Mouse (Mus musculus) forebrain, embryonic 11.5 days (tissue): ENCODE data around the gene Rnf128. TPM values are rescaled to one million over a fixed set of nuclear protein-coding genes. Genes with fewer than 3 reads are reported as not detected.
"Not testable (repeated sequence)": the region's sequence is repeated elsewhere in the genome, so short reads cannot be mapped to it uniquely, and the experiment has no call there.

Experiments used
- ATAC-seq: fragments of 200-750 bp; cut with Nextera tagmentation; replicated peaks from 2 replicates; pipeline ENCODE4 v1.8.0; 2017; ENCODE audit warnings: moderate TSS enrichment; ENCODE audit not compliant: low FRiP score
- DNase-seq: peaks from one replicate; pipeline ENCODE4 v3.0.0-alpha.2; 2017; ENCODE audit warnings: low spot score
- H3K27ac ChIP-seq: fragments of 300-500 bp; sonication (generic); 2 replicates; pipeline ENCODE4 v1.5.1; 2014; ENCODE audit warnings: low read depth, low read length
- H3K27me3 ChIP-seq: fragments of 300-500 bp; sonication (generic); 2 replicates; pipeline ENCODE4 v1.6.1; 2014; ENCODE audit warnings: mild to moderate bottlenecking, low read length, mixed read lengths; ENCODE audit not compliant: control insufficient read depth, insufficient read depth
- H3K36me3 ChIP-seq: fragments of 300-500 bp; sonication (generic); 2 replicates; pipeline ENCODE4 v1.6.1; 2014; ENCODE audit warnings: mild to moderate bottlenecking, low read length, moderate library complexity, mixed read lengths; ENCODE audit not compliant: control insufficient read depth, insufficient read depth
- H3K4me1 ChIP-seq: fragments of 300-500 bp; sonication (generic); replicated peaks from 2 replicates; pipeline ENCODE4 v1.6.1; 2014; ENCODE audit warnings: low read length, mixed read lengths; ENCODE audit not compliant: control insufficient read depth, insufficient read depth
- H3K4me2 ChIP-seq: fragments of 300-500 bp; sonication (generic); 2 replicates; pipeline ENCODE4 v1.6.1; 2014; ENCODE audit warnings: low read depth, mild to moderate bottlenecking, low read length, moderate library complexity, mixed read lengths; ENCODE audit not compliant: severe bottlenecking
- H3K4me3 ChIP-seq: fragments of 300-500 bp; sonication (generic); 2 replicates; pipeline ENCODE4 v1.5.1; 2014; ENCODE audit warnings: low read depth, low read length
- H3K9ac ChIP-seq: fragments of 300-500 bp; sonication (generic); 2 replicates; pipeline ENCODE4 v1.6.1; 2014; ENCODE audit warnings: low read length
- H3K9me3 ChIP-seq: fragments of 300-500 bp; sonication (generic); 2 replicates; pipeline ENCODE4 v1.6.1; 2016; ENCODE audit warnings: low read length, mixed read lengths; ENCODE audit not compliant: control insufficient read depth
- WGBS: fragments of 180-500 bp; shearing (Covaris S2); extraction: QIAGEN DNeasy Blood & Tissue Kit; methylation state at CpG from one replicate; pipeline ENCODE4 v1.1.7; 2014; 5-methylcytosine and 5-hydroxymethylcytosine counted together
- polyA plus RNA-seq: library from polyadenylated mRNA; unstranded; fragments of >200 nt; fragmentation: Nextera tagmentation; extraction: Ambion mirVana; gene quantifications from 2 replicates; pipeline ENCODE4 v1.2.1, GENCODE M21; 2014

The Rnf128 gene
- polyA plus RNA-seq, 1 experiment from 2014 or later = 2.1 TPM

- H3K9me3 ChIP-seq, H3K36me3 ChIP-seq, ATAC-seq, H3K27ac ChIP-seq, H3K4me2 ChIP-seq, H3K4me1 ChIP-seq, H3K4me3 ChIP-seq, DNase-seq, H3K27me3 ChIP-seq, H3K9ac ChIP-seq: not testable (repeated sequence)
- 77% methylated on average over 2 of the region's 2 CpGs for WGBS
These were observed 23.6 kb downstream of the Rnf128 start for GRCm38 (mm10) chrX:139586676-139587075.

GRCm38 (mm10) chrX:139596404-139596803 is 33.3 kb downstream of the Rnf128 start:
- ATAC-seq (no peak), DNase-seq (no peak)
- no peaks in the 10 kb centered on the region for H3K27me3 ChIP-seq
- no peaks in the 10 kb centered on the region for H3K9me3 ChIP-seq
- H3K9ac ChIP-seq = no peak overlapping the region
- H3K4me2 ChIP-seq = no peak overlapping the region
- H3K27ac ChIP-seq = no peak overlapping the region
- no peaks in the 10 kb centered on the region for H3K36me3 ChIP-seq
- WGBS = 85% methylated on average over 6 of the region's 6 CpGs
- H3K4me1 ChIP-seq = no peaks in the 10 kb centered on the region
- no peak overlapping the region for H3K4me3 ChIP-seq

GRCm38 (mm10) chrX:139610033-139610764 is 47.1 kb downstream of the Rnf128 start:
- DNase-seq (peak; percentile 87), ATAC-seq (peak; percentile 99)
- H3K36me3 ChIP-seq = no peaks in the 10 kb centered on the region
- peak overlapping the region; percentile 69 for H3K4me2 ChIP-seq
- 28% methylated on average over 35 of the region's 44 CpGs for WGBS
- H3K9ac ChIP-seq = peak overlapping the region; percentile 48
- peak overlapping the region; percentile 47 for H3K4me3 ChIP-seq
- no peaks in the 10 kb centered on the region for H3K4me1 ChIP-seq
- peaks cover 10% of the 10 kb centered on the region for H3K27me3 ChIP-seq
- H3K9me3 ChIP-seq = no peaks in the 10 kb centered on the region
- H3K27ac ChIP-seq = no peak overlapping the region

- Histone ChIP-seq H3K36me3 (no peaks in the 10 kb centered on the region), H3K27me3 (peaks cover 10% of the 10 kb centered on the region), H3K9me3 (no peaks in the 10 kb centered on the region), H3K4me3 (peak overlapping the region; percentile 47), H3K9ac (peak overlapping the region; percentile 48), H3K4me1 (no peaks in the 10 kb centered on the region), H3K27ac (no peak overlapping the region), H3K4me2 (peak overlapping the region; percentile 69)
- peak; percentile 83 for ATAC-seq
- WGBS = 29% methylated on average over 41 of the region's 54 CpGs
- DNase-seq = peak; percentile 50
These were observed 47.7 kb downstream of the Rnf128 start for GRCm38 (mm10) chrX:139610765-139611300.

- H3K36me3 ChIP-seq = no peaks in the 10 kb centered on the region
- no peak overlapping the region for H3K4me3 ChIP-seq
- DNase-seq (no peak), ATAC-seq (no peak)
- H3K9ac ChIP-seq = no peak overlapping the region
- no peak overlapping the region for H3K4me2 ChIP-seq
- no peaks in the 10 kb centered on the region for H3K4me1 ChIP-seq
- H3K27me3 ChIP-seq = peaks cover 10% of the 10 kb centered on the region
- 85% methylated on average over 2 of the region's 2 CpGs for WGBS
- H3K27ac ChIP-seq = no peak overlapping the region
- no peaks in the 10 kb centered on the region for H3K9me3 ChIP-seq
These were observed 51.6 kb downstream of the Rnf128 start for GRCm38 (mm10) chrX:139614761-139615160.

GRCm38 (mm10) chrX:139622071-139622470 is 59.0 kb downstream of the Rnf128 start:
- no peak for ATAC-seq
- Histone ChIP-seq H3K4me3 (no peak overlapping the region), H3K27ac (no peak overlapping the region), H3K9me3 (no peaks in the 10 kb centered on the region), H3K27me3 (no peaks in the 10 kb centered on the region), H3K36me3 (no peaks in the 10 kb centered on the region), H3K4me1 (no peaks in the 10 kb centered on the region), H3K4me2 (no peak overlapping the region), H3K9ac (no peak overlapping the region)
- no peak for DNase-seq
- 85% methylated on average over 3 of the region's 4 CpGs for WGBS

- no peak for DNase-seq
- Histone ChIP-seq H3K9ac (no peak overlapping the region), H3K27me3 (no peaks in the 10 kb centered on the region; the same call in 1 of the 2 replicates), H3K4me2 (no peak overlapping the region), H3K36me3 (no peaks in the 10 kb centered on the region), H3K4me1 (no peaks in the 10 kb centered on the region), H3K27ac (no peak overlapping the region), H3K9me3 (no peaks in the 10 kb centered on the region), H3K4me3 (no peak overlapping the region)
- 81% methylated on average over 4 of the region's 4 CpGs for WGBS
- no peak for ATAC-seq
These were observed 71.6 kb downstream of the Rnf128 start for GRCm38 (mm10) chrX:139634758-139635157.

- Histone ChIP-seq H3K9me3 (no peaks in the 10 kb centered on the region), H3K4me3 (no peak overlapping the region), H3K27me3 (no peaks in the 10 kb centered on the region), H3K27ac (no peak overlapping the region), H3K4me2 (no peak overlapping the region), H3K9ac (no peak overlapping the region), H3K4me1 (no peaks in the 10 kb centered on the region), H3K36me3 (no peaks in the 10 kb centered on the region)
- 81% methylated on average over 2 of the region's 2 CpGs for WGBS
- ATAC-seq = no peak
- DNase-seq = no peak
These were observed 76.6 kb downstream of the Rnf128 start for GRCm38 (mm10) chrX:139639744-139640143.

- no peaks in the 10 kb centered on the region for H3K4me1 ChIP-seq
- no peak overlapping the region for H3K4me3 ChIP-seq
- no peak for ATAC-seq
- H3K9ac ChIP-seq = no peak overlapping the region
- no peak overlapping the region for H3K27ac ChIP-seq
- H3K9me3 ChIP-seq = no peaks in the 10 kb centered on the region
- DNase-seq = no peak
- no peak overlapping the region for H3K4me2 ChIP-seq
- no peaks in the 10 kb centered on the region for H3K27me3 ChIP-seq
- H3K36me3 ChIP-seq = no peaks in the 10 kb centered on the region
These were observed 77.3 kb downstream of the Rnf128 start for GRCm38 (mm10) chrX:139640418-139640817.
